Mouse (Mus musculus) kidney, embryonic 14.5 days (tissue): ENCODE results near the gene Apoa4. TPM values are rescaled to one million over a fixed set of nuclear protein-coding genes. Genes with fewer than 3 reads are reported as not detected.

Experiments
- ATAC-seq: fragments of 200-750 bp; cut with Nextera tagmentation; 2 replicates; pipeline ENCODE4 v1.8.0; 2017; ENCODE audit warnings: moderate number of reproducible peaks, mild to moderate bottlenecking, moderate TSS enrichment, moderate library complexity; ENCODE audit not compliant: low FRiP score, low TSS enrichment
- H3K27ac ChIP-seq: fragments of 300-500 bp; sonication (generic); 2 replicates; pipeline ENCODE4 v1.5.1; 2014; ENCODE audit warnings: low read depth, mild to moderate bottlenecking, low read length, moderate library complexity, mixed read lengths
- H3K27me3 ChIP-seq: fragments of 300-500 bp; sonication (generic); 2 replicates; pipeline ENCODE4 v1.6.1; 2014; ENCODE audit warnings: mild to moderate bottlenecking, low read length; ENCODE audit not compliant: control insufficient read depth, insufficient read depth
- H3K36me3 ChIP-seq: fragments of 300-500 bp; sonication (generic); 2 replicates; pipeline ENCODE4 v1.6.1; 2014; ENCODE audit warnings: low read length, mixed read lengths; ENCODE audit not compliant: control insufficient read depth, insufficient read depth
- H3K4me1 ChIP-seq: fragments of 300-500 bp; sonication (generic); 2 replicates; pipeline ENCODE4 v1.6.1; 2014; ENCODE audit warnings: low read length, mixed read lengths; ENCODE audit not compliant: control insufficient read depth, insufficient read depth
- H3K4me2 ChIP-seq: fragments of 300-500 bp; sonication (generic); replicated peaks from 2 replicates; pipeline ENCODE4 v1.6.1; 2014; ENCODE audit warnings: low read depth, mild to moderate bottlenecking, low read length
- H3K4me3 ChIP-seq: fragments of 300-500 bp; sonication (generic); 2 replicates; pipeline ENCODE4 v1.5.1; 2014; ENCODE audit warnings: mild to moderate bottlenecking, low read length
- H3K9ac ChIP-seq: fragments of 300-500 bp; sonication (generic); 2 replicates; pipeline ENCODE4 v1.6.1; 2014; ENCODE audit warnings: low read depth, mild to moderate bottlenecking, low read length, moderate library complexity
- H3K9me3 ChIP-seq: fragments of 300-500 bp; sonication (generic); 2 replicates; pipeline ENCODE4 v1.6.1; 2016; ENCODE audit warnings: low read length; ENCODE audit not compliant: control insufficient read depth
- whole genome bisulfite sequencing: fragments of 180-500 bp; shearing (Covaris S2); extraction: QIAGEN DNeasy Blood & Tissue Kit; methylation state at CpG from one replicate; pipeline ENCODE4 v1.1.7; 2014; 5-methylcytosine and 5-hydroxymethylcytosine counted together
- polyA plus RNA-seq: library from polyadenylated mRNA; unstranded; fragments of >200 nt; fragmentation: Nextera tagmentation; extraction: Ambion mirVana; gene quantifications from 2 replicates; pipeline ENCODE4 v1.2.1, GENCODE M21; 2014

Gene Apoa4
- polyA plus RNA-seq, 1 experiment from 2014 or later: not detected

DNA sequence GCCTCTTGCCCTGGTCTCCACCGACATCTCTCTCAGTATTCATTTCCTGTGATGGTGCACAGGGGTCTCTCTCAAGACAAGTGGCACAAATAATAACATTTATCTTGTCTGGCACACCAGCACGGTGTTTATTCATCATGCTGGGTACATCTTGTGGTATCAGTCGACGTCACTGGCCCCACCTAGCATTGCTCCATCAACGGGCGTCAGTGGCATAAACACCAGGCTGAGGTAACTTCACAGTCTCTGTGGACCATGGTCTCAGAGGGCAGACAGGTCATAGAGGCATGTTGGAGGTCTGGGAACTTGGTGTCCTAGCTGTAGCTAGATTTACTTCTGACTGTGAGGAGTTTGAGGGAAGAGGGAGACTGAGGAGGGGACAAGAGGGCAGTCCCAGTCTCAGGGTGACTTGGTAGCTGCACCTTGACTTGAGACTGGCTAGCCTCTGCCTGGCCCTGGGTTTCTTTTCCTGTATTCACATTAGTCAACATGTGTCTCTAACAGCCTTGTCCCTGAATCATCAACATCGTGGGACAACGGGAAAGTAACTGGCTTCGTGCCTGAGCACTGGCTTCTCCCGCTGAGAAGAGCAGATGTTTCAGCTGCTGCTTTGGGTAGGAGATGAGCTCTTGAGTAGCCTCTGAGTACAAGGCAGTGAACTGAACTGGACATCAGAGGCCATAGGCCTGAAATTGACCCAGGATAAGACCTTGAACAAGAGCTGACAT, 16.3 kb downstream of the Apoa4 start:
- no peak for ATAC-seq
- H3K9me3 ChIP-seq: no peaks in the 10 kb centered on the region
- WGBS: 86% methylated on average over 10 of the region's 10 CpGs
- H3K36me3 ChIP-seq: no peaks in the 10 kb centered on the region
- no peak overlapping the region for H3K4me3 ChIP-seq
- no peak overlapping the region for H3K9ac ChIP-seq
- no peaks in the 10 kb centered on the region for H3K27me3 ChIP-seq
- no peaks in the 10 kb centered on the region for H3K4me1 ChIP-seq
- no peak overlapping the region for H3K4me2 ChIP-seq
- no peak overlapping the region for H3K27ac ChIP-seq

DNA sequence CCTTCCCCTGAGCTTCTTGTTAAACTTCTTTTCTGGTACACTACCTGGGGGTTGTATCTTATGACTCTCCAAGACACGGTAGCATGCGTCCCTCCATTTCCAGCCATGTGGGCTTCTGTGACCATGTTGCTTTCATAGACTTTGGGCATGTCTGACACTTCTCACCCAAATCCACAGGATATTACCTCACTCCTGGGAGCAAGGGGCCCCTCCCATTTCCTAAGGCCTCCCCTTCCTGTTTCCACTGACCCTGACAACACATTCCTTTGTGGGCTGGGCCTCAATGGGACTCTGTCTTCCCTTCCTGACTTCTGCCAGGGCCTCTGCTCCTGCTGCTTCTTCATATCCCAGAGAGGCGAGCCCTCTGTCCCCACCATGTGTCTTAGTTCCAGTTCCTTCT, 17.1 kb downstream of the Apoa4 start:
- ATAC-seq: no peak
- H3K9ac ChIP-seq: no peak overlapping the region
- H3K27me3 ChIP-seq: no peaks in the 10 kb centered on the region
- H3K4me2 ChIP-seq: no peak overlapping the region
- no peaks in the 10 kb centered on the region for H3K9me3 ChIP-seq
- H3K27ac ChIP-seq: no peak overlapping the region
- 77% methylated on average over 3 of the region's 3 CpGs for WGBS
- no peak overlapping the region for H3K4me3 ChIP-seq
- H3K4me1 ChIP-seq: no peaks in the 10 kb centered on the region
- H3K36me3 ChIP-seq: no peaks in the 10 kb centered on the region

DNA sequence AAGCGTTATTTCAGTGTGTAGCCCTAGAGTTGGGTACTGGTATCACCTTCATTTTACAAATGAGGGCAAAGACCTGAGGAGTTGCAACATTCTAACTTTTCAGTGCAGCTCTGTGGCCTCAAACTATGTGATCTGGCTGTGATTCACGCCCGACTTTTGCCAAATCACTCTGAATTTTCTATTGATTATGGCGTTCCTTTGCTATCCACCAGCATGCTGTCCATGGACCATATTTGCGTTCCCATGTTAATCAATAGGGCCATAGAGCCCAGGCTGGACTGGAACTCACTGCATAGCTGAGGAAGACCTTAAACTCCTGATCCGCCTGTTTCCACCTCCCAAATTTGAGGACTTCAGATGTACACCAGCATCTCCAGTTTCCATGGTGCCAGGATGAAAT, 18.6 kb downstream of the Apoa4 start:
- WGBS: 88% methylated on average over 6 of the region's 6 CpGs
- Histone ChIP-seq H3K27me3 (no peaks in the 10 kb centered on the region), H3K9me3 (no peaks in the 10 kb centered on the region), H3K4me1 (no peaks in the 10 kb centered on the region), H3K4me2 (no peak overlapping the region), H3K4me3 (no peak overlapping the region), H3K9ac (no peak overlapping the region), H3K36me3 (no peaks in the 10 kb centered on the region), H3K27ac (no peak overlapping the region)
- ATAC-seq: no peak

DNA sequence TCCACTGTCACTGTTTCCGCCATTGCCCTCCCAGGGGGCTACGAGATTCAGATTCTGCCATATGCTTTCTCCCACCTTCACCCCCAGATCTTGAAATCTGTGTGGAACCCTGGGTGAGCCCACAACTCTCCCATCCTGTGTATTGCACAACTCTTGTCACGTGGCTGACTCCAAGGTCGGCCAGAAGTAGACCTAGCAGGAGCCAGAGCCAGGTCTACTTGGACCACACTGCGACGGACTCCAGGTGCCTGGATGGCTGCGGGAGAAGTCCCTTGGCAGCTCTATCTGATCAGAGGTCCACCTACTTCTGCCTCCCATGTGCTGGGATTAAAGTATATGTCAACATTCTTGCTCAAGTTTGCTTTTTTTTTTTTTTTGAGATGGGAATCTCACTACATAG, 20.6 kb downstream of the Apoa4 start:
- Histone ChIP-seq H3K4me3 (no peak overlapping the region), H3K9ac (no peak overlapping the region), H3K9me3 (no peaks in the 10 kb centered on the region), H3K27ac (no peak overlapping the region), H3K4me2 (no peak overlapping the region), H3K27me3 (no peaks in the 10 kb centered on the region), H3K36me3 (no peaks in the 10 kb centered on the region), H3K4me1 (no peaks in the 10 kb centered on the region)
- 93% methylated on average over 7 of the region's 7 CpGs for WGBS
- ATAC-seq: no peak

DNA sequence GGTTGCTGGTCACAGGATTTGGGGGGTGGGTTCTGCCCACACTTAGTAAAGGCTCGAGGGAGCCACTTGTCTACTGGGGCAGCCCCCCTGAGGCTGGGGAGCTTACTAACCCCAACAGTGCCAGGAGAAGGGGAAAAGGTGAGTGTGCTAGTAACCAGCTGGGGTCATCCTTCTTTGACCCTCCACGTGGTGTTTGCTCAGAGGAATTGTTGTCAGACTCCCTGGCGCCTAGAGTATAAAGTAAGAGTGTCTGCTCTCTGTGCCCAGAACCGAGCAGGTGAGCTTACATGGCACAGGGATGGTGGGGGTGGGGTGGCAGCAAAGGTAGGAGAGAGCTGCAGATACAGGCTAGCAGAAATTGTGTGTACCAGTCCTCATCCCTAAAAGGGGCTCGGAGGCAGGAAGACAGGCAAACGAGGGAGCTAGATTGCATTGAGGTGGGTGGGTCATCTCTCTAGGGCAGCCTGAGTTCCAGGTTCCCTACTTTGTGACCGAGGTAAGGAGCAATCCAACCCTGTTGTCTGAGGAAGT, 27.9 kb downstream of the Apoa4 start, which contains the start of gene Apoa5:
Apoa5 (plus strand) TSS at position 291 of the 531 bp plus-strand sequence.
- WGBS: 63% methylated on average over 7 of the region's 7 CpGs
- H3K27me3 ChIP-seq: peaks cover 9% of the 10 kb centered on the region; the same call in 1 of the 2 replicates
- ATAC-seq: no peak

DNA sequence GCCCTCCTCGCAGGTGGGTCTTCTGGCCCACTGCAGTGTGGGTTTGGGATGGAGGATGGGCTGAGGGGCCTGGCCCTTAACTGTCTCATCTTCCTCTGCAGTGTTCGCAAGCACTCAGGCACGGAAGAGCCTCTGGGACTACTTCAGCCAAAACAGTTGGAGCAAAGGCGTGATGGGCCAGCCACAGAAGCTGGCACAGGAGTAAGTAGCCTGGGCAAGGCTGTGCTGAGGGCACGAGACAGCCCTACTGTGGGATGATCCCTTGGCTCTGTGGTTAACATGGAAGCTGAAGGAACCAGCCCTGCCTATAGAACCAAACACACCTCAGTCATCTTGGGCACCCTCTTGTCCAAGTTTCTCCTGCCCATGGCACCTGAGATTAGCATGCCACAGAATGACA, 28.6 kb downstream of the Apoa4 start:
- 91% methylated on average over 5 of the region's 5 CpGs for whole genome bisulfite sequencing

More for the DNA sequence above, 27.9 kb downstream of the Apoa4 start, which contains the start of gene Apoa5:
- Histone ChIP-seq H3K27ac (no peak within 1 kb of the TSS), H3K4me1 (0 out of 2 replicates have a peak, but pooled peaks cover 8% of the 10 kb centered on the region), H3K4me3 (no peak within 1 kb of the TSS), H3K9ac (no peak within 1 kb of the TSS), H3K36me3 (no peaks in the 10 kb centered on the region), H3K9me3 (no peaks in the 10 kb centered on the region), H3K4me2 (no peak within 1 kb of the TSS)

DNA sequence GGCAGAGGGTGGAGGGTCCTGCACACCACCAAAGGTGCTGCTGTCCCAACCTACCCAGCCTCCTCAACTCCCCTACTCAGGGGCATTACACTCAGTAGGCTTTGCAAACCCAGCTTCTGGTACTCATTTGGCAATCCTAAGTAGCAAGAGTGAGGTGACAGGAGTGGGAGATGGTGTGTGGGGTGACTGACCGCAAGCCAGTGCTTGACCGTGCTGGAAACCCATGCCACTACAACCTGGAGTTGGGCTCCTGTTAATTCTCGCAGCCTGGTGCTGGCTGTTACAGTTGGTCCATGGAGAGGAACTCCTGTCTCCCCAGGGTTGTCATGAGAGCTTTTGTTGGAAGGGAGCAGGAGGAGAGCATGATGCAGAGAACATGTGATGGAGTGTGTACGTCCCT, 30.3 kb downstream of the Apoa4 start:
- Histone ChIP-seq H3K27ac (no peak overlapping the region), H3K4me3 (no peak overlapping the region), H3K4me1 (peaks cover 14% of the 10 kb centered on the region), H3K9ac (no peak overlapping the region), H3K27me3 (peaks cover 9% of the 10 kb centered on the region; the same call in 1 of the 2 replicates), H3K36me3 (peaks cover 8% of the 10 kb centered on the region), H3K9me3 (no peaks in the 10 kb centered on the region), H3K4me2 (no peak overlapping the region)
- ATAC-seq: no peak
- WGBS: 88% methylated on average over 4 of the region's 4 CpGs

More for the DNA sequence above, 28.6 kb downstream of the Apoa4 start:
- Histone ChIP-seq H3K4me1 (peaks cover 14% of the 10 kb centered on the region), H3K9me3 (no peaks in the 10 kb centered on the region), H3K4me3 (no peak overlapping the region), H3K4me2 (no peak overlapping the region), H3K36me3 (no peaks in the 10 kb centered on the region), H3K9ac (no peak overlapping the region), H3K27ac (no peak overlapping the region), H3K27me3 (peaks cover 9% of the 10 kb centered on the region; the same call in 1 of the 2 replicates)
- ATAC-seq: no peak

DNA sequence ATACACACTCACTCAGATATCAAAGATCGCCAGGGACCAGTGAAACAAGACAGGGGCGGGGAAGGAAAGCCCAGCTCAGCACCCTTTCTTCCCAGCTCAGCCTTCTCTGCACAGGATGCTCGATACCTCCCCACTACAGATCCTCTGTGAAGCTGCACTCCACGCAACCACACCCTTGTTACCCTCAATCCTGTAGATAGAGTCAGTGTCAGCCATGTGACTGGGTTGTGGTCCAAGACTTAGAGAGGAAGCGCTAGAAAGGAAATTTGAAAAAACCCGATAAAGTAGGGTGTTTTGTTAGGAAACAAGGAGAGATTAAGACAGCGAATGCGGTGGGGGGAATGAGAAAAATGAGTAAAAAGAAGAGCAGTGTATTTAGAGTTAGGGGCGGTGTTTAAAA, 31.6 kb downstream of the Apoa4 start:
- no peak for ATAC-seq
- Histone ChIP-seq H3K9me3 (no peaks in the 10 kb centered on the region), H3K4me2 (no peak overlapping the region), H3K27ac (no peak overlapping the region), H3K27me3 (peaks cover 9% of the 10 kb centered on the region; the same call in 1 of the 2 replicates), H3K9ac (no peak overlapping the region), H3K4me1 (peaks cover 14% of the 10 kb centered on the region), H3K36me3 (peaks cover 21% of the 10 kb centered on the region), H3K4me3 (no peak overlapping the region; the same call in 1 of the 2 replicates)
- 89% methylated on average over 9 of the region's 9 CpGs for WGBS
